Mouse (Mus musculus) midbrain, embryonic 11.5 days (tissue): Measurements from ENCODE around the gene Cyb5d1. TPM values are rescaled to one million over a fixed set of nuclear protein-coding genes. Genes with fewer than 3 reads are reported as not detected.
A peak's percentile ranks its signal among the peaks of the same experiment; 100 is the strongest.

Experiments
- ATAC-seq: fragments of 200-750 bp; cut with Nextera tagmentation; 2 replicates; pipeline ENCODE4 v1.8.0; 2017; ENCODE audit warnings: moderate TSS enrichment, moderate library complexity; ENCODE audit not compliant: low FRiP score
- DNase-seq: peaks from one replicate; pipeline ENCODE4 v3.0.0; 2015; ENCODE audit warnings: low spot score; ENCODE audit errors: missing footprints
- H3K27ac ChIP-seq: fragments of 300-500 bp; sonication (generic); 2 replicates; pipeline ENCODE4 v1.5.1; 2014; ENCODE audit warnings: low read depth, low read length
- H3K27me3 ChIP-seq: fragments of 300-500 bp; sonication (generic); 2 replicates; pipeline ENCODE4 v1.6.1; 2014; ENCODE audit warnings: mild to moderate bottlenecking, low read length, moderate library complexity, mixed read lengths; ENCODE audit not compliant: control insufficient read depth, insufficient read depth
- H3K36me3 ChIP-seq: fragments of 300-500 bp; sonication (generic); 2 replicates; pipeline ENCODE4 v1.6.1; 2014; ENCODE audit warnings: mild to moderate bottlenecking, low read length, moderate library complexity, mixed read lengths; ENCODE audit not compliant: control insufficient read depth, insufficient read depth
- H3K4me1 ChIP-seq: fragments of 300-500 bp; sonication (generic); 2 replicates; pipeline ENCODE4 v1.6.1; 2014; ENCODE audit warnings: low read length; ENCODE audit not compliant: control insufficient read depth, insufficient read depth
- H3K4me2 ChIP-seq: fragments of 300-500 bp; sonication (generic); 2 replicates; pipeline ENCODE4 v1.6.1; 2014; ENCODE audit warnings: mild to moderate bottlenecking, moderate library complexity
- H3K4me3 ChIP-seq: fragments of 300-500 bp; sonication (generic); 2 replicates; pipeline ENCODE4 v1.5.1; 2014; ENCODE audit warnings: low read depth, low read length
- H3K9ac ChIP-seq: fragments of 300-500 bp; sonication (generic); 2 replicates; pipeline ENCODE4 v1.6.1; 2014; ENCODE audit warnings: low read length
- H3K9me3 ChIP-seq: fragments of 300-500 bp; sonication (generic); 2 replicates; pipeline ENCODE4 v1.6.1; 2016; ENCODE audit warnings: low read length; ENCODE audit not compliant: control insufficient read depth
- WGBS: fragments of 180-500 bp; shearing (Covaris S2); extraction: QIAGEN DNeasy Blood & Tissue Kit; methylation state at CpG from one replicate; pipeline ENCODE4 v1.1.7; 2014; 5-methylcytosine and 5-hydroxymethylcytosine counted together
- polyA plus RNA-seq: library from polyadenylated mRNA; unstranded; fragments of >200 nt; fragmentation: Nextera tagmentation; extraction: Ambion mirVana; gene quantifications from 2 replicates; pipeline ENCODE4 v1.2.1, GENCODE M21; 2014

The Cyb5d1 gene
- polyA plus RNA-seq, 1 experiment from 2014 or later = 50.5 TPM

- Histone ChIP-seq H3K27ac (no peak overlapping the region), H3K4me3 (peak overlapping the region; percentile 7; the same call in 1 of the 2 replicates), H3K9me3 (no peaks in the 10 kb centered on the region), H3K4me2 (peak overlapping the region; percentile 91), H3K9ac (0 out of 2 replicates have a peak overlapping the region, but pooled peaks have one; percentile 18), H3K36me3 (no peaks in the 10 kb centered on the region; the same call in 1 of the 2 replicates), H3K27me3 (no peaks in the 10 kb centered on the region), H3K4me1 (peaks cover 57% of the 10 kb centered on the region)
- ATAC-seq = no peak
- DNase-seq = no peak
- WGBS = 67% methylated on average over 7 of the region's 7 CpGs
Measured at GRCm38 (mm10) chr11:69412548-69412947, 17.1 kb upstream of the Cyb5d1 start.

- DNase-seq (peak; percentile 94), ATAC-seq (no peak)
- peaks cover 50% of the 10 kb centered on the region for H3K4me1 ChIP-seq
- no peaks in the 10 kb centered on the region for H3K27me3 ChIP-seq
- H3K9me3 ChIP-seq = no peaks in the 10 kb centered on the region
- H3K27ac ChIP-seq = peak overlapping the region; percentile 95
- peak overlapping the region; percentile 90 for H3K9ac ChIP-seq
- peak overlapping the region; percentile 91 for H3K4me2 ChIP-seq
- peak overlapping the region; percentile 75 for H3K4me3 ChIP-seq
- H3K36me3 ChIP-seq = peaks cover 6% of the 10 kb centered on the region
- WGBS = under 1% methylated on average over 39 of the region's 39 CpGs
Measured at GRCm38 (mm10) chr11:69411538-69412203, 16.2 kb upstream of the Cyb5d1 start.

GRCm38 (mm10) chr11:69411073-69411535, 15.7 kb upstream of the Cyb5d1 start:
- H3K9me3 ChIP-seq = no peaks in the 10 kb centered on the region
- peak; percentile 100 for DNase-seq
- H3K4me1 ChIP-seq = peaks cover 47% of the 10 kb centered on the region
- ATAC-seq = peak; percentile 47
- 0% methylated on average over 26 of the region's 26 CpGs for WGBS
- peaks cover 11% of the 10 kb centered on the region for H3K36me3 ChIP-seq
- peak overlapping the region; percentile 95 for H3K27ac ChIP-seq
- peak overlapping the region; percentile 91 for H3K4me2 ChIP-seq
- H3K27me3 ChIP-seq = no peaks in the 10 kb centered on the region
- peak overlapping the region; percentile 90 for H3K9ac ChIP-seq
- peak overlapping the region; percentile 75 for H3K4me3 ChIP-seq

- H3K9me3 ChIP-seq = no peaks in the 10 kb centered on the region
- 1% methylated on average over 41 of the region's 41 CpGs for WGBS
- no peaks in the 10 kb centered on the region for H3K27me3 ChIP-seq
- ATAC-seq = peak; percentile 4; the same call in 1 of the 2 replicates
- peaks cover 47% of the 10 kb centered on the region for H3K4me1 ChIP-seq
- H3K36me3 ChIP-seq = peaks cover 15% of the 10 kb centered on the region
- peak overlapping the region; percentile 90 for H3K9ac ChIP-seq
- H3K4me3 ChIP-seq = peak overlapping the region; percentile 75
- peak overlapping the region; percentile 95 for H3K27ac ChIP-seq
- peak overlapping the region; percentile 91 for H3K4me2 ChIP-seq
- no peak for DNase-seq
Measured at GRCm38 (mm10) chr11:69410310-69411072, 15.1 kb upstream of the Cyb5d1 start.

- Histone ChIP-seq H3K36me3 (peaks cover 20% of the 10 kb centered on the region), H3K4me2 (peak overlapping the region; percentile 91), H3K4me1 (peaks cover 44% of the 10 kb centered on the region), H3K9me3 (no peaks in the 10 kb centered on the region), H3K27me3 (no peaks in the 10 kb centered on the region), H3K4me3 (peak overlapping the region; percentile 75), H3K27ac (peak overlapping the region; percentile 95), H3K9ac (peak overlapping the region; percentile 90)
- no peak for DNase-seq
- ATAC-seq = no peak
- WGBS = under 1% methylated on average over 18 of the region's 18 CpGs
Measured at GRCm38 (mm10) chr11:69410045-69410309, 14.5 kb upstream of the Cyb5d1 start.

- ATAC-seq (peak; percentile 57), DNase-seq (peak; percentile 98)
- Histone ChIP-seq H3K4me2 (peak overlapping the region; percentile 91), H3K4me1 (peaks cover 40% of the 10 kb centered on the region), H3K27me3 (no peaks in the 10 kb centered on the region), H3K9ac (peak overlapping the region; percentile 90), H3K36me3 (peaks cover 25% of the 10 kb centered on the region), H3K27ac (peak overlapping the region; percentile 95), H3K9me3 (no peaks in the 10 kb centered on the region), H3K4me3 (peak overlapping the region; percentile 75)
- WGBS = 1% methylated on average over 39 of the region's 46 CpGs
Measured at GRCm38 (mm10) chr11:69409378-69410044, 14.1 kb upstream of the Cyb5d1 start.

- peak; percentile 97 for DNase-seq
- peak; percentile 73 for ATAC-seq
- peak overlapping the region; percentile 90 for H3K9ac ChIP-seq
- peaks cover 31% of the 10 kb centered on the region for H3K36me3 ChIP-seq
- no peaks in the 10 kb centered on the region for H3K9me3 ChIP-seq
- H3K27ac ChIP-seq = peak overlapping the region; percentile 95
- H3K27me3 ChIP-seq = no peaks in the 10 kb centered on the region
- WGBS = 0% methylated on average over 33 of the region's 33 CpGs
- peak overlapping the region; percentile 91 for H3K4me2 ChIP-seq
- H3K4me3 ChIP-seq = peak overlapping the region; percentile 75
- peaks cover 32% of the 10 kb centered on the region for H3K4me1 ChIP-seq
Measured at GRCm38 (mm10) chr11:69408541-69409377, 13.3 kb upstream of the Cyb5d1 start.

GRCm38 (mm10) chr11:69407724-69408004, 12.2 kb upstream of the Cyb5d1 start:
- H3K9ac ChIP-seq = 0 out of 2 replicates have a peak overlapping the region, but pooled peaks have one; percentile 33
- no peaks in the 10 kb centered on the region for H3K27me3 ChIP-seq
- H3K4me2 ChIP-seq = no peak overlapping the region
- 89% methylated on average over 4 of the region's 4 CpGs for WGBS
- H3K4me1 ChIP-seq = peaks cover 21% of the 10 kb centered on the region
- peaks cover 34% of the 10 kb centered on the region for H3K36me3 ChIP-seq
- no peak overlapping the region for H3K4me3 ChIP-seq
- no peak for DNase-seq
- no peak overlapping the region for H3K27ac ChIP-seq
- no peak for ATAC-seq
- H3K9me3 ChIP-seq = no peaks in the 10 kb centered on the region
